8 mouse cellular contexts compared by ENCODE assay signal in genomic region chr2:59541121-59541887, GRCm38 (mm10). TPM values are rescaled to one million over a fixed set of nuclear protein-coding genes. Genes with fewer than 3 reads are reported as not detected.
DNase-seq lines count a peak whose midpoint lies in the region; TF ChIP-seq lines count a peak whose summit lies in the region.

No protein-coding gene starts in this region.

- peak; percentile 30; the same call in 1 of the 2 replicates for TF ChIP-seq CTCF in E14TG2a.4 (conservative IDR thresholded peaks at IDR 0.05; ENCODE audit: low read length)
- TF ChIP-seq CTCF in bone marrow, adult 2 months (IDR thresholded peaks at IDR 0.05; ENCODE audit: control insufficient read depth, insufficient read depth, low read length) = peak; percentile 85
- TF ChIP-seq CTCF in embryonic fibroblast, embryonic 13.5 days (IDR thresholded peaks at IDR 0.05; ENCODE audit: borderline replicate concordance, insufficient read depth, low read length) = peak; percentile 69; the same call in 1 of the 2 replicates

- TF ChIP-seq POLR2A in bone marrow, adult 2 months (IDR thresholded peaks at IDR 0.05; ENCODE audit: borderline replicate concordance, control insufficient read depth, low read depth, low read length) = no peak
- TF ChIP-seq POLR2A in embryonic fibroblast, embryonic 13.5 days (IDR thresholded peaks at IDR 0.05; ENCODE audit: low read depth, low read length) = no peak

- DNase-seq in heart, embryonic 10.5 days (ENCODE audit: low spot score) = peak; percentile 87
- peak; percentile 85 to 91 for DNase-seq in kidney, postnatal 4 days
- DNase-seq in lung, adult 18-20 months = peak; percentile 61 to 79
- DNase-seq in ovary, postnatal 10 days (ENCODE audit: low spot score) = peak; percentile 62
- DNase-seq in thymus, postnatal 14 days = peak; percentile 85

- H3K4me1 ChIP-seq in E14TG2a.4 (replicated peaks; ENCODE audit: low read depth, low read length) = peaks cover 55% of the 10 kb centered on the region
- H3K4me1 ChIP-seq in bone marrow, adult 2 months (ENCODE audit: control insufficient read depth, insufficient read depth, low read length) = no peaks in the 10 kb centered on the region
- no peaks in the 10 kb centered on the region for H3K4me1 ChIP-seq in embryonic fibroblast, embryonic 13.5 days (ENCODE audit: control insufficient read depth, insufficient read depth, low read length)
- peaks cover 19% of the 10 kb centered on the region for H3K4me1 ChIP-seq in heart, embryonic 10.5 days

- H3K27ac ChIP-seq in bone marrow, adult 2 months (ENCODE audit: control insufficient read depth, insufficient read depth, low read depth, low read length, poor library complexity) = no peak overlapping the region
- no peak overlapping the region for H3K27ac ChIP-seq in embryonic fibroblast, embryonic 13.5 days (ENCODE audit: insufficient read depth, low read length)
- no peak overlapping the region for H3K27ac ChIP-seq in heart, embryonic 10.5 days

- no peak overlapping the region for H3K4me3 ChIP-seq in E14TG2a.4 (replicated peaks; ENCODE audit: low read length)
- no peak overlapping the region for H3K4me3 ChIP-seq in bone marrow, adult 2 months (replicated peaks; ENCODE audit: control insufficient read depth, low read depth, low read length)
- H3K4me3 ChIP-seq in embryonic fibroblast, embryonic 13.5 days (ENCODE audit: insufficient read depth, low read length) = no peak overlapping the region
- H3K4me3 ChIP-seq in heart, embryonic 10.5 days = no peak overlapping the region

- H3K27me3 ChIP-seq in E14TG2a.4 (ENCODE audit: insufficient read depth, low read length) = no peaks in the 10 kb centered on the region
- H3K27me3 ChIP-seq in heart, embryonic 10.5 days (ENCODE audit: insufficient read depth, poor library complexity, severe bottlenecking) = no peaks in the 10 kb centered on the region

- 26% methylated on average over 11 of the region's 11 CpGs for WGBS in bone marrow, adult 2 months
- 28% methylated on average over 11 of the region's 11 CpGs for WGBS in heart, embryonic 10.5 days

- no peaks in the 10 kb centered on the region for H3K9me3 ChIP-seq in E14TG2a.4 (ENCODE audit: low read length)
- H3K9me3 ChIP-seq in heart, embryonic 10.5 days = no peaks in the 10 kb centered on the region

- no peaks in the 10 kb centered on the region for H3K36me3 ChIP-seq in E14TG2a.4 (ENCODE audit: insufficient read depth, low read length)
- no peaks in the 10 kb centered on the region for H3K36me3 ChIP-seq in heart, embryonic 10.5 days

RNA-seq across cellular contexts. Expression of gene Dapl1, which starts 56.9 kb away (rescaled TPM):
- 3.1 and 4.7 TPM in 2 replicates for polyA plus RNA-seq in bone marrow, adult 2 months (2011; ENCODE audit: insufficient read depth, insufficient read length, low replicate concordance, missing spikeins)
- polyA plus RNA-seq in embryonic fibroblast, embryonic 13.5 days (2011; ENCODE audit: insufficient read length, low read depth, missing spikeins) = not detected in 2 replicates
- polyA plus RNA-seq in heart, embryonic 10.5 days (2016; fragmentation: Nextera tagmentation; extraction: Ambion mirVana) = 0.50 TPM in 1 of 2 replicates, not detected in the other

Comparison
In these comparisons a context has a peak if more than half of its experiments do, and no peak if none do; other contexts are left out.
1. CTCF ChIP-seq: peak in every context shown above with its lines; median percentile 85 in bone marrow, adult 2 months; 69 in embryonic fibroblast, embryonic 13.5 days; 30 in E14TG2a.4.